Mouse (Mus musculus): Measurements from ENCODE around the gene Dlgap1.

- TF ChIP-seq CTCF (IDR thresholded peaks at IDR 0.05; ENCODE audit: low read depth), result no peak
- TF ChIP-seq EP300 (IDR thresholded peaks at IDR 0.05; ENCODE audit: low read depth), result no peak
Observed at GRCm38 (mm10) chr17:70602051-70602450, 633.2 kb downstream of the Dlgap1 start.
